Mouse (Mus musculus) CH12.LX (cell line): Measurements from ENCODE around the gene Kcng4. TPM values are rescaled to one million over a fixed set of nuclear protein-coding genes. Genes with fewer than 3 reads are reported as not detected.

Experiments used
- DNase-seq: peaks from one replicate; pipeline ENCODE4 v3.0.0-alpha.2; 2013; ENCODE audit errors: extremely low read depth
- H3K27ac ChIP-seq: 2 replicates; pipeline ENCODE4 v1.5.1; 2012; ENCODE audit warnings: low read depth, mild to moderate bottlenecking, control low read depth, moderate library complexity; ENCODE audit not compliant: insufficient read depth
- H3K27me3 ChIP-seq: replicated peaks from 2 replicates; pipeline ENCODE3; 2012; ENCODE audit warnings: inconsistent platforms
- H3K36me3 ChIP-seq, 2 experiments: replicated peaks in 1 of 2; 2 replicates each; pipeline versions ENCODE3 to v1.6.1; 2012; ENCODE audit warnings: inconsistent platforms in 1 of 2, low read length in 1 of 2, mild to moderate bottlenecking in 1 of 2, mixed read lengths in 1 of 2, moderate library complexity in 1 of 2; ENCODE audit not compliant: control insufficient read depth in 1 of 2, insufficient read depth in 1 of 2
- H3K4me1 ChIP-seq, 2 experiments: 2 replicates each; pipeline ENCODE4 v1.6.1; 2012; ENCODE audit warnings: inconsistent platforms in 1 of 2, moderate library complexity in 1 of 2; ENCODE audit not compliant: insufficient read depth in 2 of 2, control insufficient read depth in 1 of 2
- H3K4me2 ChIP-seq: 2 replicates; pipeline ENCODE4 v1.6.1; 2012; ENCODE audit warnings: low read depth, mild to moderate bottlenecking, control low read depth; ENCODE audit not compliant: poor library complexity, insufficient read depth, severe bottlenecking
- H3K4me3 ChIP-seq, 3 experiments: fragments of 150-350 bp in 1 of 3; sonication (generic) in 1 of 3; replicated peaks in 1 of 3; 2 replicates each; pipeline versions ENCODE3 to v1.5.1; 2011 to 2012; ENCODE audit warnings: low read depth in 2 of 3, low read length in 2 of 3, mild to moderate bottlenecking in 2 of 3, moderate library complexity in 2 of 3, control low read depth in 1 of 3, improper control_type of control experiment in 1 of 3, inconsistent platforms in 1 of 3, mixed read lengths in 1 of 3; ENCODE audit not compliant: poor library complexity in 1 of 3
- H3K79me2 ChIP-seq: replicated peaks from 2 replicates; pipeline ENCODE4 v1.6.1; 2012; ENCODE audit warnings: mild to moderate bottlenecking, moderate library complexity; ENCODE audit not compliant: control insufficient read depth, poor library complexity, insufficient read depth, severe bottlenecking; ENCODE audit errors: extremely low read depth
- H3K9ac ChIP-seq: 2 replicates; pipeline ENCODE4 v1.6.1; 2012; ENCODE audit warnings: low read depth, mild to moderate bottlenecking, control low read depth, moderate library complexity; ENCODE audit not compliant: insufficient read depth
- H3K9me3 ChIP-seq: replicated peaks from 2 replicates; pipeline ENCODE3; 2012; ENCODE audit warnings: low read length, inconsistent platforms, mixed read lengths
- BHLHE40 ChIP-seq: IDR thresholded peaks from 2 replicates; pipeline ENCODE4 v1.6.1; 2011; ENCODE audit warnings: mild to moderate bottlenecking, low read depth, low read length, improper control_type of control experiment
- CHD1 ChIP-seq: IDR thresholded peaks from 2 replicates; pipeline ENCODE4 v1.6.1; 2012; ENCODE audit warnings: low read depth, low read length, improper control_type of control experiment, inconsistent platforms
- CTCF ChIP-seq, 2 experiments: IDR thresholded peaks in 1 of 2; conservative IDR thresholded peaks in 1 of 2; 2 replicates each; pipeline ENCODE4 v1.5.1; 2011 to 2012; ENCODE audit warnings: low read depth in 2 of 2, low read length in 2 of 2, improper control_type of control experiment in 1 of 2, inconsistent platforms in 1 of 2, mild to moderate bottlenecking in 1 of 2, moderate library complexity in 1 of 2
- E2F4 ChIP-seq: IDR thresholded peaks from 2 replicates; pipeline ENCODE4 v1.6.1; 2011; ENCODE audit warnings: low read depth, low read length, improper control_type of control experiment; ENCODE audit not compliant: insufficient replicate concordance
- ELF1 ChIP-seq: IDR thresholded peaks from 2 replicates; pipeline ENCODE4 v1.6.1; 2014; ENCODE audit warnings: low read depth, mild to moderate bottlenecking, inconsistent platforms, low read length, improper control_type of control experiment
- EP300 ChIP-seq: IDR thresholded peaks from 2 replicates; pipeline ENCODE4 v1.6.1; 2011; ENCODE audit warnings: low read length, improper control_type of control experiment
- GABPA ChIP-seq: IDR thresholded peaks from 2 replicates; pipeline ENCODE4 v1.6.1; 2012; ENCODE audit warnings: low read depth, low read length, improper control_type of control experiment, inconsistent platforms; ENCODE audit not compliant: insufficient replicate concordance
- HCFC1 ChIP-seq: IDR thresholded peaks from 2 replicates; pipeline ENCODE4 v1.6.1; 2012; ENCODE audit warnings: low read depth, mild to moderate bottlenecking, inconsistent platforms, low read length, improper control_type of control experiment
- IRF4 ChIP-seq: IDR thresholded peaks from 2 replicates; pipeline ENCODE4 v1.6.1; 2014; ENCODE audit warnings: low read depth, mild to moderate bottlenecking, inconsistent platforms, low read length, improper control_type of control experiment
- JUND ChIP-seq: conservative IDR thresholded peaks from 2 replicates; pipeline ENCODE4 v1.6.1; 2011; ENCODE audit warnings: low read depth, low read length, improper control_type of control experiment
- MAFK ChIP-seq: IDR thresholded peaks from 2 replicates; pipeline ENCODE4 v1.6.1; 2011; ENCODE audit warnings: low read length, improper control_type of control experiment; ENCODE audit not compliant: insufficient replicate concordance
- MAZ ChIP-seq: IDR thresholded peaks from 2 replicates; pipeline ENCODE4 v1.6.1; 2012; ENCODE audit warnings: low read depth, mild to moderate bottlenecking, inconsistent platforms, low read length, improper control_type of control experiment, moderate library complexity
- MEF2A ChIP-seq: IDR thresholded peaks from 2 replicates; pipeline ENCODE4 v1.6.1; 2014; ENCODE audit warnings: low read depth, mild to moderate bottlenecking, inconsistent platforms, low read length, improper control_type of control experiment, borderline replicate concordance
- MXI1 ChIP-seq: IDR thresholded peaks from 2 replicates; pipeline ENCODE4 v1.6.1; 2011; ENCODE audit warnings: mild to moderate bottlenecking, low read depth, low read length, improper control_type of control experiment
- MYC ChIP-seq: IDR thresholded peaks from 2 replicates; pipeline ENCODE4 v1.6.1; 2011; ENCODE audit warnings: low read depth, mild to moderate bottlenecking, improper control_type of control experiment, low read length
- NELFE ChIP-seq: IDR thresholded peaks from 2 replicates; pipeline ENCODE4 v1.6.1; 2011; ENCODE audit warnings: low read depth, low read length, improper control_type of control experiment
- NRF1 ChIP-seq: IDR thresholded peaks from 2 replicates; pipeline ENCODE4 v1.6.1; 2014; ENCODE audit warnings: low read depth, mild to moderate bottlenecking, inconsistent platforms, low read length, improper control_type of control experiment, moderate library complexity
- PAX5 ChIP-seq: IDR thresholded peaks from 2 replicates; pipeline ENCODE4 v1.6.1; 2012; ENCODE audit warnings: low read length, inconsistent platforms, mixed read lengths
- POLR2A ChIP-seq: IDR thresholded peaks from 2 replicates; pipeline ENCODE4 v1.6.1; 2011; ENCODE audit warnings: low read depth, mild to moderate bottlenecking, improper control_type of control experiment, low read length
- POLR2AphosphoS2 ChIP-seq: IDR thresholded peaks from 2 replicates; pipeline ENCODE4 v1.6.1; 2011; ENCODE audit warnings: low read depth, low read length, improper control_type of control experiment
- RAD21 ChIP-seq: IDR thresholded peaks from 2 replicates; pipeline ENCODE4 v1.6.1; 2011; ENCODE audit warnings: low read depth, mild to moderate bottlenecking, low read length, improper control_type of control experiment, moderate library complexity
- RCOR1 ChIP-seq: conservative IDR thresholded peaks from 2 replicates; pipeline ENCODE4 v1.6.1; 2012; ENCODE audit warnings: low read depth, mild to moderate bottlenecking, inconsistent platforms, low read length, improper control_type of control experiment
- SIN3A ChIP-seq: IDR thresholded peaks from 2 replicates; pipeline ENCODE4 v1.6.1; 2012; ENCODE audit warnings: low read length, improper control_type of control experiment, inconsistent platforms
- SMC3 ChIP-seq: IDR thresholded peaks from 2 replicates; pipeline ENCODE4 v1.6.1; 2011; ENCODE audit warnings: low read depth, low read length, improper control_type of control experiment
- TBP ChIP-seq: conservative IDR thresholded peaks from 2 replicates; pipeline ENCODE4 v1.6.1; 2011; ENCODE audit warnings: low read depth, low read length, improper control_type of control experiment
- TCF12 ChIP-seq: IDR thresholded peaks from 2 replicates; pipeline ENCODE4 v1.6.1; 2014; ENCODE audit warnings: low read depth, mild to moderate bottlenecking, inconsistent platforms, low read length, improper control_type of control experiment
- USF1 ChIP-seq: IDR thresholded peaks from 2 replicates; pipeline ENCODE4 v1.6.1; 2014; ENCODE audit warnings: low read depth, mild to moderate bottlenecking, inconsistent platforms, low read length, improper control_type of control experiment
- USF2 ChIP-seq: conservative IDR thresholded peaks from 2 replicates; pipeline ENCODE4 v1.6.1; 2011; ENCODE audit warnings: low read depth, low read length, improper control_type of control experiment
- ZC3H11A ChIP-seq: IDR thresholded peaks from 2 replicates; pipeline ENCODE4 v1.6.1; 2012; ENCODE audit warnings: low read depth, mild to moderate bottlenecking, inconsistent platforms, low read length, improper control_type of control experiment
- ZMIZ1 ChIP-seq: IDR thresholded peaks from 2 replicates; pipeline ENCODE4 v1.6.1; 2012; ENCODE audit warnings: low read depth, mild to moderate bottlenecking, inconsistent platforms, low read length, improper control_type of control experiment
- ZNF384 ChIP-seq: IDR thresholded peaks from 2 replicates; pipeline ENCODE4 v1.6.1; 2012; ENCODE audit warnings: low read depth, low read length, improper control_type of control experiment, inconsistent platforms
- dilution Hi-C: fragments of 300-500 bp; cut with MboI; formaldehyde crosslinking; loops from 2 replicates; pipeline ENCODE4 v1.14.3; 2020; ENCODE audit warnings: low sequenced_read_pairs; ENCODE audit not compliant: extremely low pct_unique_long_range_greater_than_20kb, extremely low pct_ligation_motif_present
- in situ Hi-C: fragments of 300-500 bp; cut with MboI; formaldehyde crosslinking; loops from 3 replicates; pipeline ENCODE4 v1.14.3; 2019; ENCODE audit warnings: low sequenced_read_pairs, low pct_ligation_motif_present, low pct_unique_long_range_greater_than_20kb, mixed read lengths
- polyA plus RNA-seq: library from polyadenylated mRNA; unstranded; fragments of >175 nt; gene quantifications from 2 replicates; pipeline ENCODE4 v1.2.1, GENCODE M21; 2012; ENCODE audit warnings: low read depth; ENCODE audit not compliant: insufficient read length
- total RNA-seq, 2 experiments: library from RNA; depleted of rRNA; stranded (reverse); fragments of 300-350 nt in 1 of 2; fragments of >200 nt in 1 of 2; gene quantifications; 2 replicates each; pipeline ENCODE4 v1.2.3; 2012 to 2014

Gene Kcng4
- total and polyA plus RNA-seq, 3 experiments, result not detected

DNA sequence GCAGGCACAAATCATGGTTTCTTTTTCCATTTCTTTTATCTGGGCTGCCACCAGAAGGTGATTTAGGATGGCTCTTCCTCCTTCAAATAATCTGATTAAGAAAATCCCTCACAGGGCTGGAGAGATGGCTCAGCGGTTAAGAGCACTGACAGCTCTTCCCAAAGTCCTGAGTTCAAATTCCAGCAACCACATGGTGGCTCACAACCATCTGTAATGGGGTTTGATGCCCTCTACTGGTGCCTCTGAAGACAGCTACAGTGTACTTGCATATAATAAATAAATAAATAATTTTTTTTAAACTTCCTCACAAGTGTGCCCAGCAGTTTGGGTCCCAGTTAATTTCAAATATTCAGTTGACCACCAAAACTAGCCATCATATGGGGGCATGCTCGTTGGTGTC, 29.3 kb downstream of the Kcng4 start:
- no peak overlapping the region for H3K27ac ChIP-seq
- dilution Hi-C loops, result no loop called here
- no peak for DNase-seq
- TF ChIP-seq MAFK (no peak), RAD21 (peak; percentile 11), MAZ (no peak), E2F4 (no peak), MYC (peak; percentile 78), NELFE (no peak), ZNF384 (peak; percentile 84), MXI1 (no peak), CTCF (conservative IDR thresholded peaks at IDR 0.05 in 1 of 2, IDR thresholded peaks at IDR 0.05 in 1 of 2; ENCODE audit: low read depth in 2 of 2, low read length in 2 of 2) (peak in 1 of 2 experiments; percentile 61; a peak in 2 of 4 replicates)
- H3K9me3 ChIP-seq, result peaks cover 14% of the 10 kb centered on the region
- H3K4me2 ChIP-seq, result no peak overlapping the region
- peaks cover 12% of the 10 kb centered on the region for H3K27me3 ChIP-seq
- peaks cover 7 to 21% of the 10 kb centered on the region in 2 experiments for H3K4me1 ChIP-seq
- H3K9ac ChIP-seq, result no peak overlapping the region
- H3K36me3 ChIP-seq, result peaks cover 17 to 23% of the 10 kb centered on the region in 2 experiments
- H3K4me3 ChIP-seq, result no peak overlapping the region
- peaks cover 10% of the 10 kb centered on the region; the same call in 1 of the 2 replicates for H3K79me2 ChIP-seq
- in situ Hi-C loops, result loop anchor here (5.0 kb wide), 1 partner anchor 104 kb away; the partner anchor contains the start of gene Slc38a8

DNA sequence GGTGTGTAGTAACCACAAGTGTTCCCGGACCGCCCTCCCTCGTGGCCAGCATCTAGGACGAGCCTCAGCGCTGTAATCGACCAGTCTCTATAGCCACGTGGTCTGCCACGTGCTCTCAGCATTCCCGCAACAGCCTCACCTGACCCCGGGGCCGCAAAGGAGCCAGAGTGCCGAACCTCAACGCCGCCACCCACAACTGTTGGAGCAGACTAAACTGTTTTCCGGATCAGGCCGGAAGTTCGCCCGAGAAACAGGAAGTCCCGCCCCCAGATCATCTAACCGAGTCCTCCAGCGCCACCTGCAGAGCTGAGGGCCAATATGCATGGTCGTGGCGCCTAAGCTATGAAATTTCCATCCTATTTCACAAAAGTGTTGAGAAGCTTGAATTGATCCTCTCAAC, 30.5 kb downstream of the Kcng4 start, which contains the start of gene Taf1c:
Gene Taf1c, minus strand, starts transcription at position 227 of the 400 bp plus-strand sequence.
- H3K4me3 ChIP-seq, result peak within 1 kb of the TSS; percentile 80 to 93 (median 87)
- dilution Hi-C loops (no loop called here), in situ Hi-C loops (loop anchor here (5.0 kb wide), 2 partner anchors 48 to 103 kb away; partner anchors contain the start of genes Mbtps1 and Slc38a8)
- H3K27me3 ChIP-seq, result peaks cover 4% of the 10 kb centered on the region
- peaks cover 14% of the 10 kb centered on the region for H3K9me3 ChIP-seq
- peaks cover 29 to 35% of the 10 kb centered on the region in 2 experiments for H3K36me3 ChIP-seq
- peak within 1 kb of the TSS; percentile 81 for H3K4me2 ChIP-seq
- H3K79me2 ChIP-seq, result peaks cover 10% of the 10 kb centered on the region; the same call in 1 of the 2 replicates
- H3K4me1 ChIP-seq, result peaks cover 7 to 21% of the 10 kb centered on the region in 2 experiments
- H3K27ac ChIP-seq, result peak within 1 kb of the TSS; percentile 40; the same call in 1 of the 2 replicates
- peak within 1 kb of the TSS; percentile 88 for H3K9ac ChIP-seq
- DNase-seq, result peak; percentile 96
- TF ChIP-seq TCF12 (peak; percentile 88), JUND (no peak), ZNF384 (no peak), EP300 (no peak), CTCF (conservative IDR thresholded peaks at IDR 0.05 in 1 of 2, IDR thresholded peaks at IDR 0.05 in 1 of 2; ENCODE audit: low read depth in 2 of 2, low read length in 2 of 2) (peak; percentile 33 to 97; a peak in 3 of 4 replicates), HCFC1 (peak; percentile 87), RCOR1 (no peak; the same call in 1 of the 2 replicates), NRF1 (peak; percentile 21; the same call in 1 of the 2 replicates), E2F4 (no peak), MXI1 (peak; percentile 94), BHLHE40 (peak; percentile 83), SIN3A (peak; percentile 98), ZMIZ1 (peak; percentile 65; the same call in 1 of the 2 replicates), MEF2A (0 out of 2 replicates have a peak, but pooled peaks have one; percentile 17), ELF1 (peak; percentile 96), NELFE (peak; percentile 94), IRF4 (peak; percentile 49; the same call in 1 of the 2 replicates), POLR2AphosphoS2 (peak; percentile 54; the same call in 1 of the 2 replicates), USF1 (peak; percentile 37), PAX5 (no peak), SMC3 (peak; percentile 85), USF2 (no peak), CHD1 (no peak), TBP (peak; percentile 82), POLR2A (peak; percentile 94), ZC3H11A (no peak), GABPA (no peak; the same call in 1 of the 2 replicates), MYC (peak; percentile 98), RAD21 (peak; percentile 89)
